Mouse (Mus musculus): ENCODE measurements at regions not wholly inside any gene's neighbourhood (a gene's known extent, or its start where the extent isn't known, plus 50 kb on each side); places are given as distances from the start of the nearest gene placed in this dataset.
A peak's percentile ranks its signal among the peaks of the same experiment; 100 is the strongest.

GRCm38 (mm10) chr15:65646470-65646869 lies 631.8 kb upstream of the Gm21961 start:
- DNase-seq (ENCODE audit: low read depth), result no peak

GRCm38 (mm10) chr15:65639484-65639883 lies 624.8 kb upstream of the Gm21961 start:
- no peak for DNase-seq (ENCODE audit: low read depth)

- peak; percentile 76 for DNase-seq (ENCODE audit: low read depth)
Measured at GRCm38 (mm10) chr15:65637520-65638184, 622.9 kb upstream of the Gm21961 start.

- DNase-seq (ENCODE audit: low read depth), result no peak
Measured at GRCm38 (mm10) chr15:65632440-65632839, 617.7 kb upstream of the Gm21961 start.

- no peak for DNase-seq (ENCODE audit: low read depth)
Measured at GRCm38 (mm10) chr15:65630476-65630875, 615.8 kb upstream of the Gm21961 start.

GRCm38 (mm10) chr15:65592718-65593477 lies 578.2 kb upstream of the Gm21961 start:
- DNase-seq (ENCODE audit: low read depth), result peak; percentile 4

- no peak for DNase-seq (ENCODE audit: low read depth)
Measured at GRCm38 (mm10) chr15:65585566-65585965, 570.9 kb upstream of the Gm21961 start.

- no peak for DNase-seq (ENCODE audit: low read depth)
Measured at GRCm38 (mm10) chr15:65579353-65579752, 564.6 kb upstream of the Gm21961 start.

GRCm38 (mm10) chr15:65567931-65568330 lies 553.2 kb upstream of the Gm21961 start:
- DNase-seq (ENCODE audit: low read depth), result no peak

GRCm38 (mm10) chr15:65557846-65558835 lies 543.4 kb upstream of the Gm21961 start:
- peak; percentile 22 for DNase-seq (ENCODE audit: low read depth)

GRCm38 (mm10) chr15:65549046-65549445 lies 534.3 kb upstream of the Gm21961 start:
- DNase-seq (ENCODE audit: low read depth), result no peak

GRCm38 (mm10) chr15:65535606-65536005 lies 520.9 kb upstream of the Gm21961 start:
- no peak for DNase-seq (ENCODE audit: low read depth)

- DNase-seq (ENCODE audit: low read depth), result no peak
Measured at GRCm38 (mm10) chr15:65532241-65532640, 517.5 kb upstream of the Gm21961 start.

GRCm38 (mm10) chr15:65502656-65503055 lies 488.0 kb upstream of the Gm21961 start:
- DNase-seq (ENCODE audit: low read depth), result no peak

- DNase-seq (ENCODE audit: low read depth), result no peak
Measured at GRCm38 (mm10) chr15:65478940-65479339, 464.2 kb upstream of the Gm21961 start.

- no peak for DNase-seq (ENCODE audit: low read depth)
Measured at GRCm38 (mm10) chr15:65455203-65455816, 440.6 kb upstream of the Gm21961 start.

GRCm38 (mm10) chr15:65452258-65453028 lies 437.7 kb upstream of the Gm21961 start:
- DNase-seq (ENCODE audit: low read depth), result peak; percentile 4

- no peak for DNase-seq (ENCODE audit: low read depth)
Measured at GRCm38 (mm10) chr15:65419736-65420135, 405.0 kb upstream of the Gm21961 start.

All from NIH3T3 (cell line).